Mouse (Mus musculus): Measurements from ENCODE around the gene Dact1. TPM values are rescaled to one million over a fixed set of nuclear protein-coding genes. Genes with fewer than 3 reads are reported as not detected.
A peak's percentile ranks its signal among the peaks of the same experiment; 100 is the strongest.

Dact1 gene
- polyA plus RNA-seq, 1 experiment from 2014 or later, result 6.2 TPM

DNA sequence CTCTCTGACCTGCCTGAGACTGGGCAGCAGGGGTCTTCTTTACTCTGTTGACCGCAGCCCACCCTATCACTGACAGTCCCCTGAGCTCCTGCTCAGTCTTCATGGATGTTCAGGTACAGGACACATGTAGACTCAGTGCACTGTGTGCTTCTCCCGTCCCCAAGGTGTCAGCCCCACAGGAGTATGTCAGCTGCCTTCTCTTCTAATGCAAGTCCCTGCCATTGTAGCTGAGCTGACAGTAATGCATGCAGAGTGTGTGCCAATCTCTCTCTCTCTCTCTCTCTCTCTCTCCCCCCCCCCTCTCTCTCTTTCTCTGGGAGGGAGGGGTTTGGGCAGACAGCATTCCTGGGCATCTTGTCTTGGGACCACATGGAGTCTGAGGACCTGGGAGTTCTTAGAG, 19.2 kb upstream of the Dact1 start:
- Histone ChIP-seq H3K9ac (ENCODE audit: low read depth, low read length) (no peak overlapping the region), H3K4me2 (ENCODE audit: low read depth, low read length) (no peak overlapping the region), H3K27ac (ENCODE audit: low read length) (no peak overlapping the region), H3K27me3 (replicated peaks; ENCODE audit: control insufficient read depth, insufficient read depth, low read length) (no peaks in the 10 kb centered on the region; the same call in 1 of the 2 replicates), H3K9me3 (ENCODE audit: control insufficient read depth, low read length) (no peaks in the 10 kb centered on the region), H3K36me3 (ENCODE audit: control insufficient read depth, insufficient read depth, low read length) (no peaks in the 10 kb centered on the region), H3K4me3 (ENCODE audit: low read length) (no peak overlapping the region), H3K4me1 (ENCODE audit: control insufficient read depth, insufficient read depth, low read length) (no peaks in the 10 kb centered on the region)
- WGBS, result 70% methylated on average over 2 of the region's 2 CpGs
- ATAC-seq, result no peak

DNA sequence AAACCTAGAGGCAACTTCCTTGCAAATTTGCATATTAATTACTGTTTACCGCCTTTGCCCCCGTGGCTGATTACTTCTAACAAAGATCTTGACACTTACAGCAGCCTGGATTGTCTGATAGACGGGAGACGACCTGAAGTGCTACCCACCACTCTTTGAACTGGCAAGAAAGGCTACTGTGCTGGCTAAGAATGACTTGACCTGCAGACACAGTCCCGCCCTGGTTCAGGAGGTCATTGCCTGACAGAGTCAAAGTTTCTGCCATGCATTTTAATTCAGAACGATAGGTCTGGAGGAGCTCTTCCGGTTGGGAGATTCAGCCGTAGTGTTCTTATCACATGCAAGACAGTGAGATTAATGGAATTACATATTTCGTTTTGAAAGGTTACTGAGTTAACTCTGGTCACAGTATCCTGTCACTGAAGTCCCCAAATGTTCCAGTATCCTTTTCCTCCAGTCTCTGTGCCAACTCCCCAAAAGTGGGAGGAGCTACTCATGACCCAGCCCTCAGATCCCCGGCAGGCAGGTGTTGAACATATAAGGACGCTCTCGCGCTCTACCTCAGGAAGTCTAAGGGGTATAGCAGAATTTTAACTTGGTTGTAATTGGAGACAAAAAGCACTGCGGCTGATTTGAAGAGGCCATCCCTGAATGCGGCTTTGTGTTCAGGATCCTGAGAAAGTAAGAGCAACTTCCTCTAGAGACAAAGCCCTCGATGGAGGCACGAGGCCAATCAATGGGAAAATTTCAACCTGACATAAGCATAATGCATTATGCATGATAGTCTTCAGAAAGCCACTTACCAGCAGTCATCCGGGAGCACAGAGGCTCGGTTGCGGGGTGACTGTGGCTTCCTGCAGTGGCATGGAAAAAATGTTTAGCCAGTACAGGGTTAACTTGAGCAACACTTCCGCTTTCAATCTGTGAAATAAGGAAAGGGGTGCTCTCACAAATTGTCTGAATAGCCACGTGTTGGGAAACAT, 15.4 kb upstream of the Dact1 start:
- ATAC-seq, result no peak
- 29% methylated on average over 22 of the region's 22 CpGs for WGBS
- no peaks in the 10 kb centered on the region for H3K9me3 ChIP-seq (ENCODE audit: control insufficient read depth, low read length)
- H3K4me3 ChIP-seq (ENCODE audit: low read length), result peak overlapping the region; percentile 22; the same call in 1 of the 2 replicates
- H3K4me1 ChIP-seq (ENCODE audit: control insufficient read depth, insufficient read depth, low read length), result no peaks in the 10 kb centered on the region
- peak overlapping the region; percentile 21; the same call in 1 of the 2 replicates for H3K4me2 ChIP-seq (ENCODE audit: low read depth, low read length)
- no peaks in the 10 kb centered on the region; the same call in 1 of the 2 replicates for H3K27me3 ChIP-seq (replicated peaks; ENCODE audit: control insufficient read depth, insufficient read depth, low read length)
- H3K9ac ChIP-seq (ENCODE audit: low read depth, low read length), result no peak overlapping the region
- H3K36me3 ChIP-seq (ENCODE audit: control insufficient read depth, insufficient read depth, low read length), result no peaks in the 10 kb centered on the region
- no peak overlapping the region for H3K27ac ChIP-seq (ENCODE audit: low read length)

DNA sequence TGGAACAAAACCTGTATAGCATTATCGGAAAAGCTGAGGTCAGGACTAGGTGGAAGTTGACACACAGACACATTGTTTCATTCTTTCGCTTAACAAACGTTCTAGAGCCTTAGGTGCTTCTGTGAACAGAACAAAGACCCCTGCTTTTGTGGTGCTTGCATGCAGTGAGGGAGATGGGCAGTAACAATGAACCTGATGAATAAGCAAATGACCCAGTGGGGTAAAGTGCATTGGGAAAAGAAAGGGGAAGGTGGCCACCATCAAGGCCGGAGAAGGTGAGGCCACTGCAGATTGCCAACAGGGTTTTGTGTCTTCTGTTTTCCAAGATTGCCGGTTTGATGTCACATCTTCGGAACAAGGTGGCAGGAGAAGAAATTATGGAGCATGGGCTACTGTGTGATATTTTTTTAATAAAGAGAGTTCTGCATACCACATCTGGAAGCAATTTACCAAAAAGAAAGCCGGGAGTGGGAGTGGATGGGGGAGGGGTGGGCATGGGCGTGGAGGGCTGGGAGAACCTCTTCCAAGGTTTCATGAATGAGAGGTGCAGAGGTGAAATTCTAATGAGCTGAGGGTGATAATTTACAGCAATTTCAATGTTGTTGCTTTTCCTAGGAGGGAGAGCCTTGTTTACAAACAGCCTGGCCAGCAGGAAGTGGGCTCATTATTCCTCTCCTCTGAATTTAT, 12.7 kb upstream of the Dact1 start:
- Histone ChIP-seq H3K36me3 (ENCODE audit: control insufficient read depth, insufficient read depth, low read length) (no peaks in the 10 kb centered on the region), H3K4me3 (ENCODE audit: low read length) (no peak overlapping the region), H3K9ac (ENCODE audit: low read depth, low read length) (no peak overlapping the region), H3K4me2 (ENCODE audit: low read depth, low read length) (no peak overlapping the region), H3K27me3 (replicated peaks; ENCODE audit: control insufficient read depth, insufficient read depth, low read length) (no peaks in the 10 kb centered on the region; the same call in 1 of the 2 replicates), H3K27ac (ENCODE audit: low read length) (no peak overlapping the region), H3K9me3 (ENCODE audit: control insufficient read depth, low read length) (no peaks in the 10 kb centered on the region), H3K4me1 (ENCODE audit: control insufficient read depth, insufficient read depth, low read length) (no peaks in the 10 kb centered on the region)
- 50% methylated on average over 8 of the region's 8 CpGs for WGBS
- ATAC-seq, result no peak

DNA sequence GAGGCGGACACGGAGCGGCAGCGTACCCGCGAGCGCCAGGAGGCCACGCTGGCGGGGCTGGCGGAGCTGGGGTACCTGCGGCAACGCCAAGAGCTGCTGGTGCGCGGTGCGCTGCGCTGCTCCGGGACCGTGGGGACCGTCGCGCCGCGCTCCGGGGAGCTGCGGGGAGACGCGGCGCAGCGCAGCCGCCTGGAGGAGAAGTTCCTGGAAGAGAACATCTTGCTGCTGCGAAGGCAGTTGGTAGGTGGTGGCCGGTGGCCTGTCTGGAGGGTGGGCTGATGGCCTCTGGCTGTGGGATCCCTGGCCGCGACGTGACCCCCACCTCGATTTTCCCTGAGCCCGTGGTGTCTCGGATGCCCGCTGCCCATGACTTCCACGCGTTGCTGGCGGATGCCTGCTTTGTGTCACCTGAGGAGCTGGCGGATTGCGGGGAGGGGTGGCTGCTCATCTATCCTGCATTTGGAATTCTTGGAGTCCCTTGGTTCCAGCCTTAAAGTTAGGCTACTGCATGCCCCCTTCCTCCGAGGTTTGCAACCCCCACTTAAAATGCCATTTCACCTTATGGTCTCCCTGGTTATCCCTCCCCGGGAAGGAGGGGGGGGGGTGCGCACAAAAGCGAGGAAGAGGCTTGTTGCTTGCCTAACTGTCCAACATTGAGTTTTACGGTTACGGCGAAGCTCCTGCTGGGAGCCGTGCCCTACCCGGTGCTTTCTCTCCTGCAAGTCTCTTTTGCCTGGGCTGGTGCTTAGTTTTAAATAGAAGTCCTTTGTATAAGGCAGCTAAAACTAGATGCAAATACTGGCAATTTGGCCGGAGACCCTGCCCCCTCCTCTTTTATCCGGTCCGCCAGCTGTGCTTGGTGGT, 616 bp downstream of the Dact1 start:
- peak; percentile 65 for ATAC-seq
- under 1% methylated on average over 56 of the region's 56 CpGs for WGBS
- Histone ChIP-seq H3K4me3 (ENCODE audit: low read length) (peak overlapping the region; percentile 79), H3K4me1 (ENCODE audit: control insufficient read depth, insufficient read depth, low read length) (no peaks in the 10 kb centered on the region), H3K27me3 (replicated peaks; ENCODE audit: control insufficient read depth, insufficient read depth, low read length) (no peaks in the 10 kb centered on the region), H3K9ac (ENCODE audit: low read depth, low read length) (peak overlapping the region; percentile 85), H3K4me2 (ENCODE audit: low read depth, low read length) (peak overlapping the region; percentile 89), H3K27ac (ENCODE audit: low read length) (peak overlapping the region; percentile 87), H3K9me3 (ENCODE audit: control insufficient read depth, low read length) (no peaks in the 10 kb centered on the region), H3K36me3 (ENCODE audit: control insufficient read depth, insufficient read depth, low read length) (peaks cover 3% of the 10 kb centered on the region; the same call in 1 of the 2 replicates)

DNA sequence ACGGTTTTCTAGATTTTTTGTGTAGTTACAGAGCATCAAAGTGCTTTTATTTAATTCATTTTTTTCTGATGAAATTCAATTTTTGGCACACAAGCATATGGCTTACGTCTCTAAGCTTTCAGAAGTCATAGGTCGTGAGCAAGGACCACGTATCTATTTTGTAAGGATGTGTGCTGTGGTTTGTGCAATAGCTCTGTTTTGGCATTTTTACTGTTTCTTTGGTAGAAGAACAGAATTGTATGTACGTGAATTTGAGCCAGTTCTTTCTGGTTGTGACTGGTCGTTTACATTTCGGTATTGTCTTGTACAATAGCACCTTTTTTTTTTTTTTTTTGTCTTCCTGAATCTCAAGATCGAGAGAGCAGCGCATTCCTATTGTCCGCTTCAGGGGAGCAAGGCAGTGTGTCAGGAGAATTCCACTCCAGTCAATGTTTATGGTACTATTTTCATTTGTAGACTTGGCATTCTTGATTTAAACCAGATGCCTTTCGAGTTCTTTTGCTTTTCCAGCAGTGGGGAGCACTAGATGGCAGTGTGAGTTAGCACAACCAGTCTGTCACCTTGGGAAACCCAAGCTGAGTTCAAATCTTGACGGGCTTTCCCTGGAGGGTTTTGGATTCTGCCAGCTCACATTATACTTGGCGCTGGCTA, 1.7 kb downstream of the Dact1 start:
- peak overlapping the region; percentile 89 for H3K4me2 ChIP-seq (ENCODE audit: low read depth, low read length)
- peaks cover 3% of the 10 kb centered on the region; the same call in 1 of the 2 replicates for H3K36me3 ChIP-seq (ENCODE audit: control insufficient read depth, insufficient read depth, low read length)
- peak overlapping the region; percentile 79 for H3K4me3 ChIP-seq (ENCODE audit: low read length)
- H3K9me3 ChIP-seq (ENCODE audit: control insufficient read depth, low read length), result no peaks in the 10 kb centered on the region
- 13% methylated on average over 13 of the region's 13 CpGs for WGBS
- H3K27ac ChIP-seq (ENCODE audit: low read length), result peak overlapping the region; percentile 17; the same call in 1 of the 2 replicates
- H3K9ac ChIP-seq (ENCODE audit: low read depth, low read length), result no peak overlapping the region
- no peaks in the 10 kb centered on the region for H3K27me3 ChIP-seq (replicated peaks; ENCODE audit: control insufficient read depth, insufficient read depth, low read length)
- H3K4me1 ChIP-seq (ENCODE audit: control insufficient read depth, insufficient read depth, low read length), result no peaks in the 10 kb centered on the region
- 0 out of 2 replicates have a peak, but pooled peaks have one; percentile 29 for ATAC-seq

DNA sequence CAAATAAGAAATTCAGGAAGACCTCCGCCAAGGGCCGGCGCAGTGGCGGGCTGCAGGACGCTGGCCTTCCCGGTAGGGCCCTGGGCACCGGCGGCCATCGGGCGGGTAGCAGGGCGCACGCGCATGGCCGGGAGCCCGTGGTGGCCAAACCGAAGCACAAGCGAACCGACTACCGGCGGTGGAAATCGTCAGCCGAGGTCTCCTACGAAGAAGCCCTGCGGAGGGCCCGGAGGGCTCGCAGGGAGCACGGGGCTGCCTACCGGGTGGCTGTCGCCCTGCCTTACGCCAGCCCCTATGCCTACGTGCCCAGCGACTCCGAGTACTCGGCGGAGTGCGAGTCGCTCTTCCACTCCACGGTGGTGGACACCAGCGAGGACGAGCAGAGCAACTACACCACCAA, 8.6 kb downstream of the Dact1 start:
- 98% methylated on average over 37 of the region's 40 CpGs for WGBS
- Histone ChIP-seq H3K4me1 (ENCODE audit: control insufficient read depth, insufficient read depth, low read length) (no peaks in the 10 kb centered on the region), H3K9ac (ENCODE audit: low read depth, low read length) (no peak overlapping the region), H3K27ac (ENCODE audit: low read length) (no peak overlapping the region), H3K36me3 (ENCODE audit: control insufficient read depth, insufficient read depth, low read length) (peaks cover 20% of the 10 kb centered on the region), H3K4me2 (ENCODE audit: low read depth, low read length) (no peak overlapping the region), H3K9me3 (ENCODE audit: control insufficient read depth, low read length) (0 out of 2 replicates have a peak, but pooled peaks cover 13% of the 10 kb centered on the region), H3K4me3 (ENCODE audit: low read length) (no peak overlapping the region), H3K27me3 (replicated peaks; ENCODE audit: control insufficient read depth, insufficient read depth, low read length) (no peaks in the 10 kb centered on the region)
- ATAC-seq, result no peak

DNA sequence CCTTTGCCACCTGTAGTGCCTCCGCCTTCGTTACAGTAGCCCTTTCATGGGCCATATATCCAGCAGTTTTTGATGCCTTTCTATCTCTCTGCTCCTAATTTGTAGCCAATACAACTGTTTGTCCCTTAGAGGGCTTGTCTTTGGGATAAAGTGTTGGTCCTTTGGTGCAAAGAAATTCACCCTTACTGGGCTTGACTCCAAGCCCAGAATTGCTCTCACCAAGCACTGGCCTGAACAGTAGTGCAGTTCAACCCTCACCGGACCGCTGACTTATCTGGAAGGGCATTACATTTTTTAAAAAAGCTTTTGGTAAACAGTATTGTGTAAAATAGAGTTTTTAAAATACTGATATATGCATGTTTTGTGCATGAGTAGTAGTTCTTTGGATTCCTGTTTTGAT, 9.9 kb downstream of the Dact1 start:
- H3K4me2 ChIP-seq (ENCODE audit: low read depth, low read length), result no peak overlapping the region
- no peak overlapping the region for H3K9ac ChIP-seq (ENCODE audit: low read depth, low read length)
- WGBS, result 86% methylated on average over 4 of the region's 4 CpGs
- no peaks in the 10 kb centered on the region for H3K27me3 ChIP-seq (replicated peaks; ENCODE audit: control insufficient read depth, insufficient read depth, low read length)
- ATAC-seq, result no peak
- 0 out of 2 replicates have a peak, but pooled peaks cover 13% of the 10 kb centered on the region for H3K9me3 ChIP-seq (ENCODE audit: control insufficient read depth, low read length)
- no peak overlapping the region for H3K4me3 ChIP-seq (ENCODE audit: low read length)
- no peak overlapping the region for H3K27ac ChIP-seq (ENCODE audit: low read length)
- peaks cover 20% of the 10 kb centered on the region for H3K36me3 ChIP-seq (ENCODE audit: control insufficient read depth, insufficient read depth, low read length)
- H3K4me1 ChIP-seq (ENCODE audit: control insufficient read depth, insufficient read depth, low read length), result no peaks in the 10 kb centered on the region

DNA sequence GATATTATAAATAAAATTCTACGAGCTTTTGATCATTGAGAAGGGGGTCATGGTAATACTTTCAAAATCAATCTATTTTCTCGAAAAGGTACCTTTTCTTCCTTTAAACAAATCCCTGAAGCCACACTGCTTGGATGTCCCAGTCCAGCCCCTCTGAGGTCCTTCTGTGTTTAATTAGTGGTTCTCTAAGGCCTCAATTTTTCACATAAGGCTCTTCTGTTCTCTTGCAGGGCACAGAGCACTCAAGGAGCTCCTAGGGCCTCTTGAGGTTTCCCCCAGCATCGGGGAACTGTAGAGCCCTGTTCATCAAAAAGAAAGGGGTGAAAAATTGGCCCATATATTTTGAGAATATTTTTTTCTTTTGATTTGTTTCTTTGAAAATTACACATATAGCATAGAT, 23.0 kb downstream of the Dact1 start:
- Histone ChIP-seq H3K9ac (ENCODE audit: low read depth, low read length) (no peak overlapping the region), H3K36me3 (ENCODE audit: control insufficient read depth, insufficient read depth, low read length) (no peaks in the 10 kb centered on the region), H3K4me3 (ENCODE audit: low read length) (no peak overlapping the region), H3K27ac (ENCODE audit: low read length) (no peak overlapping the region), H3K27me3 (replicated peaks; ENCODE audit: control insufficient read depth, insufficient read depth, low read length) (no peaks in the 10 kb centered on the region), H3K4me1 (ENCODE audit: control insufficient read depth, insufficient read depth, low read length) (no peaks in the 10 kb centered on the region), H3K9me3 (ENCODE audit: control insufficient read depth, low read length) (no peaks in the 10 kb centered on the region), H3K4me2 (ENCODE audit: low read depth, low read length) (no peak overlapping the region)
- WGBS, result 59% methylated on average over 3 of the region's 3 CpGs
- no peak for ATAC-seq
